Mouse (Mus musculus) adrenal gland, adult 8-10 months (tissue): ENCODE results near the gene Agap1. TPM values are rescaled to one million over a fixed set of nuclear protein-coding genes. Genes with fewer than 3 reads are reported as not detected.

Source experiments
- DNase-seq: peaks from one replicate; pipeline ENCODE4 v3.0.0; 2022
- total RNA-seq, 4 experiments: library from RNA; stranded (reverse); gene quantifications; 2 replicates each; pipeline ENCODE4 v1.2.4; 2022

Agap1 gene
- total RNA-seq, 4 experiments from 2014 or later = 51.4 to 101 (median 75.3) TPM

DNA sequence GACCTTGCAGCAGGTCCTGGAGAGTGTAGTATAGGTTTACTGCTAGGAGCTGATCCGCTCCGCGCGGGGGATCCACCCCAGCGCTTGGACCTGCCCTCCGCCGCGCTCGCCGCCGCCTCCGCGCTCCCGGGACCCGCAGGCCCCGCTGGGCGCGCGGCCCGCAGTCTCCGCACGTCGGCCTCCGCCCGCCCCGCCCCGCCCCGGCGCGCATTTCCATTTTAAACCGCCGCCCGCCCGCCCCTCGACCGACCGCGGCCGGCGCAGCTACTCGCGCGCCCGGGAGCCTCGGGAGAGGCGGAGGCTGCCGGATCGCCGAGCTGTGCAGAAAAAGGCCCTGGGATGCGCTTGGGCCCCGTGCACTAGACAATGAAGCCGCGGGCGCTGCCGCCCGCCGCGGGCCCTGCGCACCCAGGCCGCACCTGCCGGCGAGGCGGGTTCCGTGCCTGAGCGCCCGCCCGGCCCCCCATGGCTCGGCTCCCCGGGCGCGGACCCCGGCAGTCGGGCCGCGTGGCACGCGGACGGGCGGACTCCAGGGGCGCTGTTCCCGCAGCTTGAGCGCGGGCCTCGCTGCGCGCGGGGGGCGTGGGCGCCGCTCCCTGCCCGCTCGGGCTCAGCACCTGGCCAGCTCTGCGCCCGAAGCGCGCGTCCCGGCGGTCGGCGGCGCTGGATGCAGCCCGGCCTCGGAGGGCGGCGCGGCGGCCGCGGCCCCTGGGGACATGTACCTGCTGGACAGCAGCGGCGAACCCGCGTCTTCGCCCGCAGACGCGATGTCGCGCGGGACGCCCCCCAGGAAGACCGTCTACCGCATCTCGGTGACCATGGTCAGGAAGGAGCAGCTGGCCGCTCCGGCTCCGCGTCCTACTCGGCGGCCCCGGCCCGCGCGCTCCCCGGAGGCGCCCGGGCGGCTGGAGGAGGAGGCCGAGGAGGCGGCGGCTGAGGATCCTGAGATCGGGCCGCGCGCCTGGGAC, 125.7 kb downstream of the Agap1 start:
- DNase-seq = peak; percentile 45

DNA sequence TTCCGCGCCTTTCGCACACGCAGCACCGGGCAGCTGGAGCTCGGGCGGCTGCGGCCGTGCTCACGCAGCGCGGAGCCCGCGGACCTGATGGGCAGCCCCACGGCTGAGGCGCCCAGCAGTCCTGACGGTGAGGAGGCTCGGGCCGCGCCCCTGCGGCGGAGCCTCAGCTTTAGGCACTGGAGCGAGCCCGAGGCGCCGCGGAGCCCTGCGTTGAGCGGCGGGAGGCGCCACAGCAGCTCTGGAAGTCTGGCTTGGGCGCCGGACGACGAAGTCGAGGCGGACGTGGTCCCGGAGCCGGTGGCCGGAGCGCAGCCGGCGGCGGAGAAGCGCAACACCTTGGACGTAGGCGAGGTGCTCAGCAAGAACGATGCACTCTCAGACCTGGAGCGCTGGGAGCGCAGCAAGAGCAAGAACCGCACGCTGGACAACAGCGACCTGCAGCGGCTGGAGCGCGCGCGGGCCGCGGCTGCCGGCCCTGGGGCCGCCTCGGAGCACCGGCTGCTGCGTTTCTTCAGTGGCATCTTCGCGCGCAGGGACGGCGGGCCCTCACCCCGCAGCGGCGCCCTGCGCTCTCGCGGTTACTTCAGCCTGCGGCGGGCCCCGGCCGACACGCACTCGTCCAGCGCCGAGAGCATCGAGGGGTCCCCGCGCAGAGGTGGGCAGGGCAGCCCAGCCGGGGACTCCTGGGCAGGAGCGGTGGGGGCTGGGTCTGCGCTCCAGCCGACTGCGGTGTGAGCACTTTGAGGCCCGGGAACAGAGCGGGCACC, 126.6 kb downstream of the Agap1 start:
- peak; percentile 47 for DNase-seq

DNA sequence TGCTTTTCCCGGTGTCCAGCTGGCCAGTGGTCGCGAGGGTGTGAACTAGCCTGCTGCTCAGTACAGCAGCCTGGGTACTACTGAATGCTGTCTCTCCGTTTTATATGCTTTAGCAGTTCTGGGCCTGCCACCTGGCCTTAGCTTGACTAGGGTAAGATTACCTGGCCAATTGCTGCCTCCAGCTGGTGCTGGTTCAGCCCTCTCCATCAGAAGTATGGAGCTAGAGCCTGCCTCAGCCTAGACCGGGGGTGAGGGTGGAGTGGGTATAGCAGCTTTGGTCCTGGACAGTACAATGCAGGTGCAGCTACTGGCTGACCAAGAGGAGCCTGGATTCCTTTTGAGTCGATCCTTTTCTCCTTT, 127.1 kb downstream of the Agap1 start:
- DNase-seq = no peak

DNA sequence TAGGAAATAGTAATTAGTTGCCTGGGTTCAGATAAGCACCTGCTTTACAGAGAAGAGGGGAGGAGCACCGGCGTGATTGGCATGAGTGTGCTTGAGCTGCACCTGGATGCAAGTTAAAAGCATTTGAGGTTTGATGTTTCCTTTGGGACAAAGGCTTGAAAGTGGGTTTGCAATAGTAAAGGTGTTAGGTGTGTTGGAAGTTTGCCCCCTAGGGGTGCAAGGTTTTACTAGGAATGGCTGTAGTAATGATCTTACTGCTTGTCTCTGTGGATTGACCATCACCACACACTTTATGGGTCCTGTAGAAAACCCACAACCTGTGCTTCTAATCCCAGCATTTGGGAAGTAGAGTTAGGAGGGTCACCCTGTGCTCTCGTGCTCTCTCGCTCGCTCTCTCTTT, 128.8 kb downstream of the Agap1 start:
- no peak for DNase-seq

DNA sequence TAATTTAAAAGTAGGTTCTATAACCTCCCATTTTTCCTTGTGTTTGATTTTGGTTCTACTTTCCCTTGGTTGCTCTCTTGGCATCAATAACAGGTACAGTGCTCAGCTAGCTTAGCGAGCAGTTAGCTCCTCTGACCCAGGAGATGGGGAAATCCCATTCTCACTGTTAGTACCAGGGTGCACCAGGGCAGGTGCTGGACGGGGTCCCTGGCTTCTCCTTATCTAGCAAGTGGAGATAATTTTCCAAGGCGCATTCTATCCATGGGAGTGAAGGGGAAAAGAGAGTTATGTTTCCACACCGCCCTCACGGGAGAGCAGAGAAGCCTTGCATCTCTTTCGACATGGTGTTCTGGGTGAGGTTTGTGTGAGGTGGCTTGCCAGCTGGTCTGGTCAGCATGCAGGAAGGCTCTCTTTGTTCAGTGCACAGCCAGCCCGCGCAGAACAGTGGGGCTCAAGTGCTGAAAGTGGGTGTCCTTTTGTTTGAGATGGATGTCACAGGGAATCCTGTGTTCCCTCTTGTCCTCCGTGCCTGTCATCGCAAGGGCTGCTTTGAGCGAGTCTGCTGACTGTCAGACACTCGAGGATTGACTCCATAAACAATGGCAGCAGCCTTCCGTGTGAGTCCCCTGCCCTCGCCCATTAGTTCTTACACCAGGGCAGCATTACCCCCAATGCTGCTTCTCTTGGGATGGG, 132.5 kb downstream of the Agap1 start:
- DNase-seq = no peak

DNA sequence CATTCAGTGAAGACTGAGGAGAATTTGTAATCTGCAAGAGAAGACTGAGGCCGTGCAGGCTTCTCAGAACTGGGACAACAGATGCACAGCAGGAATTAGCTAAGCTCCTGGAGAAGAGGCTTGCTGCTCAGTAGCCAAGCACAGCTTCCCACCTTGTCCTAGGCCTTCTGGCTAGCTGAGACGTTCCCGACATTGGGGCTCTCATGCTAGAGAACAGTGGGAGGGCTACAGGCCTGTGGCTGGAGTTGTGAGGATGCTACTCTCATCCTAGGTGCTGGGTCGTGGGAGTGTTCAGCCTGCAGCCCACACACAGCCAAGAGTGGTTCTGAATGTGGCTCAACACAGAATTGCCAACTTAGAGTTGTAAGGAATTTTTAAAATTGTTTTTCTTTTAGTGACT, 133.5 kb downstream of the Agap1 start:
- DNase-seq = no peak

DNA sequence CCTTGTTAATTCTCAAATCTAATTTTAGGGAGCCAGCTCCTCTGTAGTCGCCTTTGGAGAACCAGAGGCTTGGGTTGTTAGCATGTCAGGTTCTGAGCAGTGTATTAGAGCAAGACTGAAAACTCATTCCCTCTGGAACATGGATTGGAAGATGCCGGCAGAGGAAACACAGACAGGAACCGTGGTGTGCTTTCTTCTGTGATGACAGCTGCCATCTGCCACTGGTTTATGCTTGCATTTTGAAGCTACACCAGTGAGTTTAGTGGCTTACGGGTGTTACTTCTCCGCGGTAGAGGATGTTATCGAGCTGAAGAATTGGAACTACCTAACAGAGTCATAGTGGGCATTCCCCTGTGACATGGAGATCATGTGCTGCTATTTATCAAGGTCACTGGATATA, 136.4 kb downstream of the Agap1 start:
- DNase-seq = no peak

DNA sequence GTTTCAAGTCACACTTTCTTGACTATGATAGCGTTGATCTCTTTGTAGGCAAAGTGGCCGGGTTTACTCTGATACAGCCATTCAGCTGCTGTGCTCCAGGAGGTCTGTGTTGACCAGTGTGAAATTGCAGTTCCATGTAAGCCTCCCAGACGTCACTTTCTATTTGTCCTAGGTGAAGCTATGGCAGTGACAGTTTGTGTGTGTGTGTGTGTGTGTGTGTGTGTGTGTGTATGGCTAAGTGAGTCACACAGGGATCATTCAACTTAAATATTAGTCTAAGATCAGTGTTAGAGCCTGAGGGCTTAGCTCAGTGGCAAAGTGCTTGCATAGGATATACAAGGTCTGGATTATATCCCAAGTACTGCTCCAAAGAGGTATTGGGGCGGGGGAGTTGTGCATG, 138.6 kb downstream of the Agap1 start:
- DNase-seq = no peak

DNA sequence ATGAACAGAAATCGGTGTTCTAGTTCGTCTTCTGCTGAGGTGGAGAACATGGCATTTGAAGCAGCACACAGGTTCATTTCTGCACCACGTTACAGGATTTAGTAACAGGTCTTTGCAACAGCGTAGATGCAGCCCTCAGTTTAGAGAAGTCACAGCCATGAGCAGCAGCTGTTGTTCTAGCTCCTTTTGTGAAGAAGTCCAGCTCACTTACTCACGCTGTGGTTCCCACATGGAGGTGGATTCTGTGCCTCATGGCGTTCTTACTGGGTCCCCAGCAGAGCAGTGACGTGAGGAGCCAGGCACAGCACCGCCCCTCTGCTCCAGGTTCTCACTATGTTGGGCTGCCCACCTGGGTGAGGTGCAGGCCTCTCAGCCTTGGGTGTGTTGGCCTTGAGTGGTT, 140.4 kb downstream of the Agap1 start:
- no peak for DNase-seq

DNA sequence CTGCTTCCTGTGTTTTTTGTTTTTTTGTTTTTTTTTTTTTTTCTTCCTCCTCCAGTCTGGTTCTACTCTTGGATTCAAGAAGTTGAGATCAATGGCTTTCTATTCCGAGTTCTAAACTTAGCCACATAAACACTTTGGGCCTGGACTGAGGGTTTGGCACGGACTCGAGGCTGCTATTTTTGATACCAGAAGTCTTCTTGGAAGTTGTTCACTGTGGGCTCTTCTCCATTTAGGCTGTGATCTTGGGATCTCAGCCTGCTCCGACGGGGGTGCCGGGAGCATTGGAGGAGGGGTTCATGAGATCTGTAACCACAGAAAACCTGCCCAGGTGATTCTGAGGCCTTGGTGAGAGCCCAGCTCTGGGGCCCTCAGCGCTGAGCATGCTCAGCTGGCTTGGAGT, 140.8 kb downstream of the Agap1 start:
- DNase-seq = no peak

DNA sequence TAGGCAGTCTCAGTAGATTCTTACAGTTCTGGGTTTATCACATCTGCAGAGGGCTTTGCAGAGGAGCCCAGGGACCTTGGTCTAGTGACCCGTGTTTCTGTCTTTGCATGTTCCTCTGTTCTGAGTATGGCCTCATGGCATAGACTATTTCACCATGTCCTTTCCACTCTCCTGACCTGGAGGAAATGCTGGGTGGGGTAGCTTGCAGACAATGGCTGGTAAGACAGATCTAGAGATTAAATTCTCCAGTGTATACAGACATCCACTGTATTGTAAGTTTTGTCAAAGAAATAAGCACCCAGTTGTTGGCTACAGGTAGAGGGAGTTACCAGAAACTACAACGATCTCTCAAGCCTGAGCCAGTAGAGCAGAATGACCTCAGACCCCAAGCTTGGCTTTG, 141.6 kb downstream of the Agap1 start:
- no peak for DNase-seq

DNA sequence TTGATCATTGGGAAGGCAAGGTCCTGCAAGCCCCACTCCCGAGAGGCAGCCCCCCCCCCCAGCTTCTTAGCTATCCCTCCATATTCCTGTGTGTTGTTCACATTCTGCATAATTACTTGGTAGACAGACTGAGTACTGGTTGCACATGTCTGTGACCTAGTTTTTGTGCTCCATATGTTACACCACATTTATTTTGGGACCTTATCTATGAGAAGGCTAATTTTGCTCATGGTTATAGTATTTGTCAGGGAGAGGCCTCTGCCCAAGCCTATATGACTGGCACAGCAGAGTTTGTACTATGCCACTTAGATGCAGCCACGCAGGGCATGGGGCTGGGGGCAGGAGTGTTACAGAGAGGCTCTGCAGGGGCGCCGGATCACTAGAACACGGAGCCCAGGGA, 144.3 kb downstream of the Agap1 start:
- DNase-seq = no peak

DNA sequence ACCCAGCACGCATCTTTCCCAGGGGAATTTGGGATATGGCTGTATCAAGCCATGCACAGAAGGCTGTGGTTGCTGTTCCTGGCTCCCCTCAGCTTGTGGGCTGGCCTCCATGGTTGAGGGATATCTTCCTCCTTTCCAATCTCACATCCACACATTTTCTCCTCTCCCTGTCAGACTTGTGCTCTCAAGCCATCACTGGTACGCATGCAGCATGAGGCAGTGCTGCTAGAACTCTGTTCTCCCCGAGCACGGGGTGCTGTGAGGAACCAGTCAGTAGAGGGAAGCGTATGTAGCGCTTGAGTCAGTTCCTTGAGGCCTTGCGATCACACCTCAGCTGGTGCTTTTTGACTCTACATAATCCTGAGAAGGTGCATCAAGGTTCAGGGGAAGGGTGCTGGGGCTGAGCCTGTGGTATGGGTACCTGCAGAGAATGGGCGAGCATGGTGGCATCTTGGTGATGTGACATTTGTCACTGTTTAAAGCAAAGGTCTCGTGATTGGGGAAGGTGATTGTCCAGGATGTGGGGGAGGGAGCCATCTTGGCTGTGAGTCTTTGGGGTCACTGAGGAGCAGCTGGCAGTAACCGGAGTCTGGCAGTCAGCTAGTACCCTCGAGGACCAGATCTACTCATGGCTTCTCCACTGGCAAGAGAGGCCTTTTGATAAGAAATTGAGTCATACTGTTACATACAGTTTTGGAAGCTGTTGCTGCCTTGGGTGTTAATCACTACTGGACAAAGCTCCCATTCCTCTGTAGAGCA, 145.6 kb downstream of the Agap1 start:
- DNase-seq = no peak

DNA sequence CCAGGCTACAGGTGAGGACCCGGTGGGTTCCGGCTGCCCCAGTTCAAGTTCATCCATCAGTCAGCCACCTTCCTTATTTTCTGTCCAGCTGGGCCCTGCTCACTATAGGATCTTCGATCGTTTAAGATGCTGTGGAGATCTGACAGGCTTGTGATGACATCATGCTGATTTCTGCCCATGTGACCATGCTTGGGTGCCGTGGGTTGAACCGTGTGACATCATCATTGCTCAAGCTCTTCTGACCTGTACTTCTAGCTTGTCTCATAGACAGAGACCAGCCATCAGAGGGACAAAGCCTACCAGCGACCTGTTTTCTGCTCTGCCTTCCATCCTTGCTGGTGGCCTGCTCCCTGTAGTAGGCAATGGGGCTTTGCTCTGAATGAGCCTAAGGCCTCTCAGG, 146.7 kb downstream of the Agap1 start:
- no peak for DNase-seq

DNA sequence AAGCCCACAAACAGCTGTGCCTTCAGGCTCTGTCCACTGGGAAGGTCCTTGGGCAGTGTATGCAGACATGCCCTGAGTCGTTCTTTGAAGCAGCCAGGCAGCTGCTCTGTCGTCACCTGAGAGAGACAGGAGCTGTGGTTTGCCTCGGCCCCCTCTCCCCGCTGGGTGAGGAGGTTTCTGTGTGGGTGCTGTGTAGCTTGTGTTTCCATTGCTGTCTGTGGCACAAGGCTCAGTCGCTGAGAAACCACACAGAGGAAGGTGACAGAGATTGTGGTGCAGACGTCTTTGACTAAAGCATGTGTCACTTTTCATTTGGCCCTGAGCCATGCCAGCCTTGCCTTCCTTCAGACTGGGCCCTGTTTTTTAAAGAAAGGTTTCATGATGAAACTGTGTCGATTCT, 148.3 kb downstream of the Agap1 start:
- no peak for DNase-seq

DNA sequence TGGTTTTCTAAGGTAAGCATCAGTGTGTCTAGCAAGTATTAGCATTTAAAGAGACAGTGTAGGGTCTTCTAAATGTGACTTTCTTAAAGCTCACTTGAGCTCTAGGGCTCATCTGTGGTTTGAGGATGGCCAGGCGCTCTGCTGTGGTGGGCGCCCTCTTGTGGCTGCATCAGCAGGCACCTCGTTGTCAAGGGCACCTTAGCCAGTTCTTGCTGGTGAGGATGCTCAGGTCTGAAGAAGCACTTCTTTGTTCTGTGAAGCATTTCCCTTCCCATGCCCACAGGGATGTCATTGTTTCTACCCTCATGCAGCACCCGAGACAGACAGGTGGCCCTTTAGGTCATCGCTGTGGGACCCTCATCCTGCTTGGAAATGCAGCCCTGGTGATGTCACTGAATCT, 152.0 kb downstream of the Agap1 start:
- DNase-seq = no peak

DNA sequence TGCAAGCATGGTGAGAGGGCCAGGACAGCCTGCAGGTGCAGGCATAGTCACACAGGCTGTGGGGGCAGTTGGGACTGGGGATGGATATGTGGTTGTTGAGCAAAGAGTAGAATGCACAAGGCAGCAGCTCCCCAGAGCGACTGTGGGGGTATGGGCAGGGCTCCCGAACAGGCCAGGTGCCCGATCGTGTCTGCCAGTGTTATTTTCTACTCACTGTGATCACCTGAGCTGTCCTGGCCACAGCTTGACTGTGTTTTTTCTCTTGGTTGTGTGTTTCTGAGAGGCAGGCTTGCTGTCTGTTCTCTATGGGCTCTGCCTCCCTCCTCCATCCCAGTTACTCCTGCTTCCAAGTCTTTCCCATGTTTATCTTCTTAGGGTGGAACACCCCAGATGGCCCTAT, 154.2 kb downstream of the Agap1 start:
- DNase-seq = no peak

DNA sequence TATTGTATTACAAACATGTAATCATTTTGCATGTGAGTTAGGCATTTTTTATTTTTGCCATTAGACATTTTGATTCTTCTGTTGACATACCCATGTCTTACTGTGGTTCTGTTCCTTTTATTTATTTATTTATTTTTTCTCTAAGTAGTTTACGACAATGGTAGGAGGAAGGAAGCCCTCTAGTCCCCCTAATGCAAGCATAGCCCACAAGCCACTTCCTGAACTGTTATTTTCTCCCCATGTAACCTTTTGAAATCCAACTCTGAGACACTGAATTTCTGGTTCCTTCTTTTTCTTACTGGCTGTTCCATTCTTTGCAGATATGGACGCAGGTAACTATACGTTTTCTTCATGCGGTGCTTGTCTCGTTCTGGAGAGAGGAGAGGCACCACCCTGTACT, 155.4 kb downstream of the Agap1 start:
- DNase-seq = no peak

DNA sequence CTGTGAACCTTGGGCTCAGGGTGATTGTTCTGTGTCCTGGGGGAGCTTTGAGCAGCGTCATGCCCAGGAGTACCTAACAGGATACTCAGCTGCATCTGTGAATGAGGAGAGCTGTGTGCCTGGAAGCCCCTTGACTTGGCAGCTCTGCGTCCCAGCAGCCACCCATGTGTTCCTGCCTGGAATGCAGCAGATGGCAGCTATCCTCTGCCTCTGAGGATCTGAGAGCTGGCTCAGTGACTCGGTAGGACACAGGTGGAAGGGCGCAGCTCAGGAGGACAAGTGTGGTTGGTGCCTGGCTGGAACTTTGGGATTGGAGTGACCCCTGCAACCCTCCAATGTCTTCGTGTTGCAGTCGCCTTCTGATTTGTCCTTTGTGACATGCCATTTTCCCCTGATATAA, 156.9 kb downstream of the Agap1 start:
- no peak for DNase-seq

DNA sequence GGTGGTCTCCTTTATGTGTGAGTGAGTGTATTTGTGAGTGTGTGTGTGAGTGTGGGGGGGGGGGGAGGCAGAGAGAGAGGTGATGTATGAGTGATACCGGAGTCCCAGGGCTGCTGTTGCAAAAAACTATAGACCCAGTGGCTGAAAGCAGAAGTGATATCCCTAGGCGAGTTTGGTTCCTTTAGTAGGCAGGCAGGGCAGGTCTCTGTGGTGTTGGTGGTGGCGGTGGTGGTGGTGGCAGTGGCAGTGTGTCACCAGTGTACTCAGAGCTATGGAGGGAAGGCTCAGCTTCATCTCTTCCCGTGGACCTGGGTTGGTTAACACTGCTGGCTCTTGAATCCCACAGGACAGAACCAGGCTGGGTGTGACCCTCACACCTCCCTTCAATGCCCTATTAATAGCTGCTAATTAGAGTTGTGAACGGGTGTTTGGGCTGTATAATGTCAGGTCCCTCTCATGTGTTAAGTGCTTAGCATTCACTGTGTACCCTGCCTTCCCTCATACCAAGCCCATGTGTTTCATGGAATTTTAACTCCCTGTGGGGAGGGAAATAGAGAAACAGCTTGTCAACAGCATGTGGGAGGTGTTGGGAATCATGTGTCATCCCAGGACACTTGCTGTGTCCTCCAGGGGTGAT, 158.7 kb downstream of the Agap1 start:
- DNase-seq = no peak

DNA sequence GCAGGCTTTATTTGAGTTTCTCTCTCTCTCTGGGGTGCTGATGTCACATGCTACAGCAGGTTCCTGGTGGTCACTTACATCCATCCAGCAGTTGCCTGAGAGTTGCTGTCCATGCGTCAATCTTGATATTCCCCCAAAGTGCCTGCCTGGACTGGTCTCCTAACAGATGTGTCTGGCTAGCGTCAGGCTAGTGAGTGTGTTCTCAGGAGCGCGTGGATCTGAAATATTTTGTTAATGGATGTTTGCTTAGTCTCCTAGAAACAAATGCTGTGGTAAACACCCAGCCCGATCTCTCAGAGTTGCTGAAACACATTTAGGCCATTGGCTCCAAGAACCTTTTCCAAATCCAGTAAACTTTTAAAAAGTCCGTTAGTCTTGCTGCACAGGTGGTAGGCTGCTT, 161.9 kb downstream of the Agap1 start:
- no peak for DNase-seq

DNA sequence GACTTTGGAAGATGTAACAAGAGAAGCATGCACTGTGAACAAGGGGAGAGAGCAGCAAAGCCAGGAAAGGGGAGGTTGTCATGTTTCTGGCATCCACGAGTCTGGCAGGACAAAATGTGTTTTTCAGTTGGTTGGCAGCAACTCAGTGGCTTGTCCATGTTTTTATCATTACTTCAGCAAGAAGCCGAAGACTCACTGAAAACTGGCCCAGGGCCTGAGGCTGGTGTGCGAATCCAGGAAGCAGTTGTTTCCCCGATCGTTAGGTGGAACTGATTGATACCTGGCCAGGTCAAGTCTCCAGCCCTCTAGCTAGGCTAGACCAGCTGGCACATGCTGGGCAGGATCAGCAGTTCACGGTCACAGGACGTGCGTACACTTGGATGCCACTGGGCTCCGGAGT, 162.7 kb downstream of the Agap1 start:
- no peak for DNase-seq
